Mouse (Mus musculus) embryo, embryonic 9.5 days (tissue): ENCODE results near the gene Zkscan17.
A peak's percentile ranks its signal among the peaks of the same experiment; 100 is the strongest.

ENCODE experiments used
- DNase-seq: peaks from one replicate; pipeline ENCODE4 v3.0.0-alpha.2; 2017; ENCODE audit errors: extremely low spot score

Zkscan17 gene

GRCm38 (mm10) chr11:59456891-59457290, 69.7 kb downstream of the Zkscan17 start:
- DNase-seq: no peak

GRCm38 (mm10) chr11:59456346-59456745, 70.2 kb downstream of the Zkscan17 start:
- DNase-seq: no peak

GRCm38 (mm10) chr11:59451086-59451485, 75.5 kb downstream of the Zkscan17 start, which contains the start of gene Snap47:
TSS of gene Snap47 (minus strand) at chr11:59451186.
- no peak for DNase-seq

- no peak for DNase-seq
Measured at GRCm38 (mm10) chr11:59450230-59450771, 76.2 kb downstream of the Zkscan17 start.

- peak; percentile 93 for DNase-seq
Measured at GRCm38 (mm10) chr11:59449741-59450229, 76.8 kb downstream of the Zkscan17 start, which contains the start of gene Jmjd4. TSS of gene Jmjd4 (plus strand) at chr11:59450045.

GRCm38 (mm10) chr11:59443102-59443501, 83.4 kb downstream of the Zkscan17 start:
- no peak for DNase-seq

- no peak for DNase-seq
Measured at GRCm38 (mm10) chr11:59437954-59438353, 88.6 kb downstream of the Zkscan17 start.
